Mouse (Mus musculus): ENCODE results near the gene Hspa1l. TPM values are rescaled to one million over a fixed set of nuclear protein-coding genes. Genes with fewer than 3 reads are reported as not detected.

Gene Hspa1l
- polyA plus RNA-seq, 1 experiment from 2014 or later, result 1.1 TPM

DNA sequence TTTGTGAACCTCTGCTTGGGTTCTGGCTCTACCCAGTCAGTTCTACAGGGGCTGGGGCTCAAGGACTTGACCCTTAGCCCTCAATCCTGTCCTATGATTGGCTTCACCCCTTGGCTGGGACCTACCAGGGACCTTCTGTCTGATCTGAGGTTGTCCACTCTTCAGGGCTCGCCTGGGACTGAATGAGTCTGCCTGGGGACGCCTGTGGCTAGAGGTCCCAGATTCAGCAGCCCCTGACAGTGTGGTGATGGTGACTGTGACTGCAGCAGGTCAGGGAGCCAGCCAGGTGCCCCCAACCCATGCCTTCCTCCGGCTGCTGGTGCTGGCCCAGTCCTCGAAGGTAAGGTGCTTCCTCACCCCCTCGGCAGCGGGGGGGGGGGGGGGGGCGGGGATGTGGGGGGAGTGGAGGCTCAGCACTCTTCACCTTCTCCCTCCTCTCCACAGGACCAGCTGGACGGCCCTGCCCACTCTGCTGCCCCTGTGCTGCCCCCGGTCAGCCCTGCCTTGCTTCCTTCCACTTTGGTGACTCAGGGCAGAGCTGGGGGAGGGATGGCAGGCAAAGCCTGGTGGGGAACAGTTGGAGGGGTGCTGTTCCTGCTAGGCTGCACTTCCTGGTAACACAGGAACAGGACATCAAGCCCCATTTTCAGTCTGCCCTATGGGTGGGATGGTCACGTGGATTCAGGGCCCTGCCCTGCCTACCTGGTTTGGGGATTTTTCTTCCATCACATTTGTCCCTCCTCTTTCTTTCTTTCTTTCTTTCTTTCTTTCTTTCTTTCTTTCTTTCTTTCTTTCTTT, 52.4 kb downstream of the Hspa1l start:
- WGBS, result 64% methylated on average over 8 of the region's 10 CpGs
- H3K27ac ChIP-seq (replicated peaks), result peak overlapping the region; percentile 59
- peaks cover 79% of the 10 kb centered on the region for H3K4me1 ChIP-seq
- H3K36me3 ChIP-seq (replicated peaks), result no peaks in the 10 kb centered on the region
- H3K27me3 ChIP-seq (replicated peaks; ENCODE audit: low read depth, poor library complexity, severe bottlenecking), result 0 out of 2 replicates have a peak, but pooled peaks cover 3% of the 10 kb centered on the region
- no peak for DNase-seq (ENCODE audit: low spot score)
- H3K9me3 ChIP-seq, result no peaks in the 10 kb centered on the region
- H3K4me3 ChIP-seq, result peak overlapping the region; percentile 9; the same call in 1 of the 2 replicates

DNA sequence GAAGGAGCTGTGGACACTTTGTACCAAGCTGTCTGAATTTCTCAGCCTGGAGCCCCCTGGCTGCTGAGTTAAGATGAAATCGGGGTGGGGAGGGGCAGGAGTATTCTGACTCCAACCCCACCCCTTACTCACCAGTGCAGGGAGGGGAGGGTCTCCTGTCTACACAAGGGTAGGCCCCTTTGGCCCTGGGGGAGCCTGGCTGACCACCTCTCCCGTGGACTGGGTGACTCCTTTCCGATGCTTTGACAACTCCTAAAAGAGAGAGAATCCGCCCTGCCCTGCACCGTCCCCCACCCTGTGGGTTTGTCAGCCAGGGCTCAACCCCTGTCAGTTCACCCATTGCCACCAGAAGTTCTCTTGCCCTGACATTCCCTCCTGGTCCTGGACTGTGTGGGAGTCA, 53.7 kb downstream of the Hspa1l start:
- Histone ChIP-seq H3K4me1 (peaks cover 84% of the 10 kb centered on the region), H3K36me3 (replicated peaks) (no peaks in the 10 kb centered on the region), H3K9me3 (no peaks in the 10 kb centered on the region), H3K4me3 (no peak overlapping the region), H3K27ac (replicated peaks) (peak overlapping the region; percentile 48), H3K27me3 (replicated peaks; ENCODE audit: low read depth, poor library complexity, severe bottlenecking) (0 out of 2 replicates have a peak, but pooled peaks cover 3% of the 10 kb centered on the region)
- 85% methylated on average over 5 of the region's 5 CpGs for WGBS
- no peak for DNase-seq (ENCODE audit: low spot score)

DNA sequence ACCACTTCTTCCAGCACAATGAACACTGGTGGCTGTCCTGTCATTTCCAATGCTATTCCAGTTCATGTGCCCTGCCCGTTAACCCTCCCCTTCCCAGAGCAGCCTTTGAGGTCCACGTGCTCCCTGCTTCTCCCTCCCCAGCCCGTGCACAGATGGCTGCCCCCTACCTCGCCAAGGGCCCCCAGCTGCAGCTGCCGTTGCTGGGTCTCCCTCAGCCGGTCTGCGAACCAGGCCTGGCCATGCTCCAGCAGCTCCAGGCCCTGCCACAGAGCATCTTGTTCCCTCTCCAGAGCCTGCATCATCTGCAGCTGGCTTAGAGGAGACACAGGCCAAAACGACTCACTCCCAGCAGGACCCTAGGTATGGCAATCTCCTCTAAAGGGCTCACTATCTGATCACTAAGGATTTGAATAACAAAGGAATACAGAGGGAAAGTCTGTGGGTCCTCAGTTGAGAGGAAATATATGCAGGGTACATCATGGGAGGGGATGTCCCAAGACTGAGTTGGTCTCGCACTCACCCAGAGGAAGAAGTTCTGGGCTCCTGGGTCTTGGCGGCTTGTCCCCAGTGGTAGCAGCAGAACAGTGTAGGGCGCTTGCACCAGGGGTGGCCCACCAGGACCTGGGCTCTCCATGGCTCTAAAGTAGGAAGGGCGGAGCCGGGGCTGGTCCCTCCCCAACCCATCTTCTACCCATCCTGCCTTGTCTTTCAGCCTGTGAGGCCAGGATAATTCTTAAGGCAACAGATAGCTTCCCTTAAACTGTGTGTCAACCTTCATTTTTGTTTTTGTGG, 55.0 kb downstream of the Hspa1l start, which contains the start of gene Sapcd1:
Sapcd1 (minus strand) TSS at position 740 of the 792 bp plus-strand sequence.
- H3K27ac ChIP-seq (replicated peaks), result peak within 1 kb of the TSS; percentile 81
- peak within 1 kb of the TSS; percentile 35 for H3K4me3 ChIP-seq
- H3K4me1 ChIP-seq, result peaks cover 74% of the 10 kb centered on the region
- no peaks in the 10 kb centered on the region for H3K9me3 ChIP-seq
- 0 out of 2 replicates have a peak, but pooled peaks cover 3% of the 10 kb centered on the region for H3K27me3 ChIP-seq (replicated peaks; ENCODE audit: low read depth, poor library complexity, severe bottlenecking)
- no peaks in the 10 kb centered on the region for H3K36me3 ChIP-seq (replicated peaks)
- 45% methylated on average over 13 of the region's 13 CpGs for WGBS
- peak; percentile 53 for DNase-seq (ENCODE audit: low spot score)

DNA sequence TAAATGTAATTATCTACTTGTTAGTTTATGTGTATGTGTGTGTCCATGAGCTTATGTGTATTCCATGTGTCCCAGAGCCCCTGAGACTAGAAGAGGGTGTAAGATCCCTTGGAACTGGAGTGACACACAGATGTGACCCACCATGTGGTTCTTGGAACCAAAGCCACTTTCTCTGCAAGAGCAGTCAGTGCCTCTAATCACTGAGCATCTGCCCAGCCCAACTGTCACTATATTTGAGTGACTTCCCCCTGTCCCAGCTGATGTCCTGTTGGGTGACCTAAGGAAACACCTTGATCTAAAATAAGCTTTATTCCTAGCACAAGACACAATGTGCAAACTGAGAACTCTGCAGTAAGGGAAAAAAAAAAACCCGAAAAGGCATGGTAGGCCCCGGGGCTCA, 55.8 kb downstream of the Hspa1l start:
- 86% methylated on average over 2 of the region's 2 CpGs for WGBS
- no peaks in the 10 kb centered on the region for H3K9me3 ChIP-seq
- H3K4me3 ChIP-seq, result no peak overlapping the region
- H3K4me1 ChIP-seq, result peaks cover 72% of the 10 kb centered on the region
- 0 out of 2 replicates have a peak, but pooled peaks cover 3% of the 10 kb centered on the region for H3K27me3 ChIP-seq (replicated peaks; ENCODE audit: low read depth, poor library complexity, severe bottlenecking)
- no peak for DNase-seq (ENCODE audit: low spot score)
- H3K36me3 ChIP-seq (replicated peaks), result no peaks in the 10 kb centered on the region
- H3K27ac ChIP-seq (replicated peaks), result no peak overlapping the region

Other genes with a start within 250 kb of the Hspa1l start
- not detected in 2 replicates for gene C4b, start 228.8 kb upstream of the Hspa1l start, polyA plus RNA-seq (2016; fragmentation: Nextera tagmentation; extraction: Ambion mirVana)
- gene Cyp21a1, start 168.1 kb upstream of the Hspa1l start, polyA plus RNA-seq (2016; fragmentation: Nextera tagmentation; extraction: Ambion mirVana), result not detected in 2 replicates
- 24.6 and 26.4 TPM in 2 replicates for gene Stk19, start 135.8 kb upstream of the Hspa1l start, polyA plus RNA-seq (2016; fragmentation: Nextera tagmentation; extraction: Ambion mirVana)
- gene Dxo, start 135.7 kb upstream of the Hspa1l start, polyA plus RNA-seq (2016; fragmentation: Nextera tagmentation; extraction: Ambion mirVana), result 78.1 and 88.8 TPM in 2 replicates
- gene Skiv2l, start 122.5 kb upstream of the Hspa1l start, polyA plus RNA-seq (2016; fragmentation: Nextera tagmentation; extraction: Ambion mirVana), result 57.1 and 57.3 TPM in 2 replicates
- gene Nelfe, start 122.3 kb upstream of the Hspa1l start, polyA plus RNA-seq (2016; fragmentation: Nextera tagmentation; extraction: Ambion mirVana), result 129 and 144 TPM in 2 replicates
- gene Cfb, start 110.2 kb upstream of the Hspa1l start, polyA plus RNA-seq (2016; fragmentation: Nextera tagmentation; extraction: Ambion mirVana), result 2.1 and 2.6 TPM in 2 replicates
- gene Zbtb12, start 93.2 kb upstream of the Hspa1l start, polyA plus RNA-seq (2016; fragmentation: Nextera tagmentation; extraction: Ambion mirVana), result 4.8 and 6.2 TPM in 2 replicates
- gene Gm20547, start 90.7 kb upstream of the Hspa1l start, polyA plus RNA-seq (2016; fragmentation: Nextera tagmentation; extraction: Ambion mirVana), result not detected in 2 replicates
- 0.55 and 1.6 TPM in 2 replicates for gene C2, start 74.4 kb upstream of the Hspa1l start, polyA plus RNA-seq (2016; fragmentation: Nextera tagmentation; extraction: Ambion mirVana)
- 96.5 and 103 TPM in 2 replicates for gene Ehmt2, start 74.2 kb upstream of the Hspa1l start, polyA plus RNA-seq (2016; fragmentation: Nextera tagmentation; extraction: Ambion mirVana)
- 0.21 and 0.44 TPM in 2 replicates for gene Slc44a4, start 58.2 kb upstream of the Hspa1l start, polyA plus RNA-seq (2016; fragmentation: Nextera tagmentation; extraction: Ambion mirVana)
- gene Neu1, start 41.5 kb upstream of the Hspa1l start, polyA plus RNA-seq (2016; fragmentation: Nextera tagmentation; extraction: Ambion mirVana), result 14.0 and 19.3 TPM in 2 replicates
- gene Hspa1b, start 13.5 kb upstream of the Hspa1l start, polyA plus RNA-seq (2016; fragmentation: Nextera tagmentation; extraction: Ambion mirVana), result 0.13 and 0.15 TPM in 2 replicates
- gene Gm20481, start 2.8 kb upstream of the Hspa1l start, polyA plus RNA-seq (2016; fragmentation: Nextera tagmentation; extraction: Ambion mirVana), result not detected in 2 replicates
- 1.3 and 1.9 TPM in 2 replicates for gene Hspa1a, start 547 bp upstream of the Hspa1l start, polyA plus RNA-seq (2016; fragmentation: Nextera tagmentation; extraction: Ambion mirVana)
- 339 and 361 TPM in 2 replicates for gene Lsm2, start 9.2 kb downstream of the Hspa1l start, polyA plus RNA-seq (2016; fragmentation: Nextera tagmentation; extraction: Ambion mirVana)
- gene Vars, start 28.3 kb downstream of the Hspa1l start, polyA plus RNA-seq (2016; fragmentation: Nextera tagmentation; extraction: Ambion mirVana), result 197 and 223 TPM in 2 replicates
- gene Vwa7, start 43.9 kb downstream of the Hspa1l start, polyA plus RNA-seq (2016; fragmentation: Nextera tagmentation; extraction: Ambion mirVana), result 0.18 and 0.21 TPM in 2 replicates
- gene Sapcd1, start 55.3 kb downstream of the Hspa1l start, polyA plus RNA-seq (2016; fragmentation: Nextera tagmentation; extraction: Ambion mirVana), result 4.2 and 5.6 TPM in 2 replicates
- 3.9 and 4.4 TPM in 2 replicates for gene Msh5, start 74.0 kb downstream of the Hspa1l start, polyA plus RNA-seq (2016; fragmentation: Nextera tagmentation; extraction: Ambion mirVana)
- gene Clic1, start 77.3 kb downstream of the Hspa1l start, polyA plus RNA-seq (2016; fragmentation: Nextera tagmentation; extraction: Ambion mirVana), result 190 and 191 TPM in 2 replicates
- gene Ddah2, start 86.3 kb downstream of the Hspa1l start, polyA plus RNA-seq (2016; fragmentation: Nextera tagmentation; extraction: Ambion mirVana), result 482 and 503 TPM in 2 replicates
- 0.31 and 0.35 TPM in 2 replicates for gene Ly6g6c, start 92.7 kb downstream of the Hspa1l start, polyA plus RNA-seq (2016; fragmentation: Nextera tagmentation; extraction: Ambion mirVana)
- gene Mpig6b, start 93.5 kb downstream of the Hspa1l start, polyA plus RNA-seq (2016; fragmentation: Nextera tagmentation; extraction: Ambion mirVana), result 0.52 and 0.93 TPM in 2 replicates
- 0.83 and 1.00 TPM in 2 replicates for gene Ly6g6e, start 104.2 kb downstream of the Hspa1l start, polyA plus RNA-seq (2016; fragmentation: Nextera tagmentation; extraction: Ambion mirVana)
- gene Ly6g6d, start 105.4 kb downstream of the Hspa1l start, polyA plus RNA-seq (2016; fragmentation: Nextera tagmentation; extraction: Ambion mirVana), result 1.3 TPM in 1 of 2 replicates, not detected in the other
- gene Ly6g6f, start 112.9 kb downstream of the Hspa1l start, polyA plus RNA-seq (2016; fragmentation: Nextera tagmentation; extraction: Ambion mirVana), result 0.51 and 0.62 TPM in 2 replicates
- 59.4 and 60.0 TPM in 2 replicates for gene Abhd16a, start 116.6 kb downstream of the Hspa1l start, polyA plus RNA-seq (2016; fragmentation: Nextera tagmentation; extraction: Ambion mirVana)
- gene Ly6g5c, start 135.6 kb downstream of the Hspa1l start, polyA plus RNA-seq (2016; fragmentation: Nextera tagmentation; extraction: Ambion mirVana), result not detected in 2 replicates
- 1.5 and 1.6 TPM in 2 replicates for gene Ly6g5b, start 142.7 kb downstream of the Hspa1l start, polyA plus RNA-seq (2016; fragmentation: Nextera tagmentation; extraction: Ambion mirVana)
- gene Gpank1, start 148.8 kb downstream of the Hspa1l start, polyA plus RNA-seq (2016; fragmentation: Nextera tagmentation; extraction: Ambion mirVana), result 32.5 and 33.3 TPM in 2 replicates
- gene Csnk2b, start 149.3 kb downstream of the Hspa1l start, polyA plus RNA-seq (2016; fragmentation: Nextera tagmentation; extraction: Ambion mirVana), result 283 and 288 TPM in 2 replicates
- 9.6 and 9.7 TPM in 2 replicates for gene D17H6S53E, start 153.7 kb downstream of the Hspa1l start, polyA plus RNA-seq (2016; fragmentation: Nextera tagmentation; extraction: Ambion mirVana)
- 0.40 and 0.69 TPM in 2 replicates for gene Apom, start 159.3 kb downstream of the Hspa1l start, polyA plus RNA-seq (2016; fragmentation: Nextera tagmentation; extraction: Ambion mirVana)
- gene Bag6, start 162.5 kb downstream of the Hspa1l start, polyA plus RNA-seq (2016; fragmentation: Nextera tagmentation; extraction: Ambion mirVana), result 73.8 and 77.8 TPM in 2 replicates
- 203 and 205 TPM in 2 replicates for gene Prrc2a, start 192.2 kb downstream of the Hspa1l start, polyA plus RNA-seq (2016; fragmentation: Nextera tagmentation; extraction: Ambion mirVana)
- gene Aif1, start 203.4 kb downstream of the Hspa1l start, polyA plus RNA-seq (2016; fragmentation: Nextera tagmentation; extraction: Ambion mirVana), result 2.9 and 3.9 TPM in 2 replicates
- gene Lst1, start 215.7 kb downstream of the Hspa1l start, polyA plus RNA-seq (2016; fragmentation: Nextera tagmentation; extraction: Ambion mirVana), result 2.6 and 6.9 TPM in 2 replicates
- 0.16 and 0.34 TPM in 2 replicates for gene Ltb, start 221.7 kb downstream of the Hspa1l start, polyA plus RNA-seq (2016; fragmentation: Nextera tagmentation; extraction: Ambion mirVana)
- not detected in 2 replicates for gene Tnf, start 229.3 kb downstream of the Hspa1l start, polyA plus RNA-seq (2016; fragmentation: Nextera tagmentation; extraction: Ambion mirVana)
- not detected in 2 replicates for gene Lta, start 232.6 kb downstream of the Hspa1l start, polyA plus RNA-seq (2016; fragmentation: Nextera tagmentation; extraction: Ambion mirVana)
- 0.33 and 0.40 TPM in 2 replicates for gene Gm16181, start 248.1 kb downstream of the Hspa1l start, polyA plus RNA-seq (2016; fragmentation: Nextera tagmentation; extraction: Ambion mirVana)